Mouse (Mus musculus): Measurements from ENCODE around the gene Smyd3. TPM values are rescaled to one million over a fixed set of nuclear protein-coding genes. Genes with fewer than 3 reads are reported as not detected.

Gene Smyd3
- polyA plus RNA-seq, 1 experiment from 2014 or later = 18.8 TPM

GRCm38 (mm10) chr1:179476461-179477156, 41.2 kb downstream of the Smyd3 start:
- 0 out of 2 replicates have a peak, but pooled peaks cover 11% of the 10 kb centered on the region for H3K9me3 ChIP-seq
- no peaks in the 10 kb centered on the region for H3K36me3 ChIP-seq
- 62% methylated on average over 6 of the region's 6 CpGs for WGBS
- peaks cover 15% of the 10 kb centered on the region for H3K4me1 ChIP-seq
- H3K9ac ChIP-seq = no peak overlapping the region
- no peak overlapping the region for H3K4me3 ChIP-seq
- H3K27me3 ChIP-seq (replicated peaks) = peaks cover 7% of the 10 kb centered on the region; the same call in 1 of the 2 replicates
- H3K27ac ChIP-seq = no peak overlapping the region
- H3K4me2 ChIP-seq (replicated peaks) = no peak overlapping the region
- ATAC-seq (ENCODE audit: low FRiP score, low read depth) = peak; percentile 52; the same call in 1 of the 2 replicates

- no peak for ATAC-seq (ENCODE audit: low FRiP score, low read depth)
- Histone ChIP-seq H3K27me3 (replicated peaks) (peaks cover 7% of the 10 kb centered on the region; the same call in 1 of the 2 replicates), H3K27ac (no peak overlapping the region), H3K9me3 (0 out of 2 replicates have a peak, but pooled peaks cover 11% of the 10 kb centered on the region), H3K9ac (no peak overlapping the region), H3K4me3 (no peak overlapping the region), H3K36me3 (no peaks in the 10 kb centered on the region), H3K4me1 (no peaks in the 10 kb centered on the region), H3K4me2 (replicated peaks) (no peak overlapping the region)
- 78% methylated on average over 8 of the region's 8 CpGs for WGBS
Measured at GRCm38 (mm10) chr1:179474776-179475175, 43.1 kb downstream of the Smyd3 start.

DNA sequence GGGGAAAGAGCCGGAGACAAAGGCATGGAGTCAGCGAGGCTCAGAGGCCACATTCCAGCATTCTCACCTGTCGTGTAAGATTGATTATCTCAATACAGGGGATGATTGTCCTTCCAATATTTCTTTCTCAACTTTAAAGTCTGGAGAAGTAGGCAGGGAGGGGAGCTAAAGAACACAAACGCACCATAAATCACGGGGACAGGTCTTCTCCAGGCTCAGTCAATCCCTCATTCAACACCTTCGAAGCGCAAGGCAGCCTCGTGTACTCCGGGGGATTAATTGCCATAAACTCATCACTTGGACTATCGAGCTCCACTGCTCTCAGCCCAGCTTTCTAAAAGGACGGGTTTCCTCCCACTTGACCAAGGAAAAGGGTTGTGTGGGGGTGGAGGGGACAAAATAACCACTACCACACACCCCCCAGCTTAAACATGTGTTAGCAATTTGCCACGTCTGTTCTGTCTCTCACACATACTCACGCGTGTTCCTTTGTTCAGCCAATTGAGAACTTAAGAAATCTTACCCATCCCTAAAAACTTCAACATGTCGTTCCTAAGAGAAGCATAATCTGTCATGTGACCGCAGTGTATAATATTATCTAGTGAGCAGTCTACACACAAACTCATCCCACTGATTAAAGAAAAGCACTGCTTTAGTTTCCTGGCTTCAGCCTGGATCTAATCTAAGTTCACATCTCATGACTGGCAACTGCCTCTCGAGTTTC, 43.8 kb downstream of the Smyd3 start:
- Histone ChIP-seq H3K27me3 (replicated peaks) (peaks cover 7% of the 10 kb centered on the region; the same call in 1 of the 2 replicates), H3K4me1 (no peaks in the 10 kb centered on the region), H3K9me3 (0 out of 2 replicates have a peak, but pooled peaks cover 11% of the 10 kb centered on the region), H3K27ac (no peak overlapping the region), H3K9ac (no peak overlapping the region), H3K36me3 (no peaks in the 10 kb centered on the region), H3K4me2 (replicated peaks) (no peak overlapping the region), H3K4me3 (no peak overlapping the region)
- WGBS = 54% methylated on average over 17 of the region's 17 CpGs
- ATAC-seq (ENCODE audit: low FRiP score, low read depth) = no peak

- H3K4me1 ChIP-seq = no peaks in the 10 kb centered on the region
- no peak for ATAC-seq (ENCODE audit: low FRiP score, low read depth)
Measured at GRCm38 (mm10) chr1:179467970-179468369, 49.9 kb downstream of the Smyd3 start.

GRCm38 (mm10) chr1:179462376-179462775, 55.5 kb downstream of the Smyd3 start:
- Histone ChIP-seq H3K4me3 (no peak overlapping the region), H3K9me3 (no peaks in the 10 kb centered on the region), H3K27me3 (replicated peaks) (no peaks in the 10 kb centered on the region), H3K27ac (no peak overlapping the region), H3K36me3 (no peaks in the 10 kb centered on the region), H3K4me1 (peaks cover 3% of the 10 kb centered on the region; the same call in 1 of the 2 replicates), H3K9ac (no peak overlapping the region), H3K4me2 (replicated peaks) (no peak overlapping the region)
- ATAC-seq (ENCODE audit: low FRiP score, low read depth) = no peak
- 86% methylated on average over 5 of the region's 5 CpGs for WGBS

More at GRCm38 (mm10) chr1:179467970-179468369, 49.9 kb downstream of the Smyd3 start:
- no peaks in the 10 kb centered on the region for H3K36me3 ChIP-seq
- 81% methylated on average over 8 of the region's 8 CpGs for WGBS
- H3K27ac ChIP-seq = no peak overlapping the region
- H3K4me3 ChIP-seq = no peak overlapping the region
- H3K4me2 ChIP-seq (replicated peaks) = no peak overlapping the region
- H3K9me3 ChIP-seq = 0 out of 2 replicates have a peak, but pooled peaks cover 10% of the 10 kb centered on the region
- H3K9ac ChIP-seq = no peak overlapping the region
- no peaks in the 10 kb centered on the region for H3K27me3 ChIP-seq (replicated peaks)

DNA sequence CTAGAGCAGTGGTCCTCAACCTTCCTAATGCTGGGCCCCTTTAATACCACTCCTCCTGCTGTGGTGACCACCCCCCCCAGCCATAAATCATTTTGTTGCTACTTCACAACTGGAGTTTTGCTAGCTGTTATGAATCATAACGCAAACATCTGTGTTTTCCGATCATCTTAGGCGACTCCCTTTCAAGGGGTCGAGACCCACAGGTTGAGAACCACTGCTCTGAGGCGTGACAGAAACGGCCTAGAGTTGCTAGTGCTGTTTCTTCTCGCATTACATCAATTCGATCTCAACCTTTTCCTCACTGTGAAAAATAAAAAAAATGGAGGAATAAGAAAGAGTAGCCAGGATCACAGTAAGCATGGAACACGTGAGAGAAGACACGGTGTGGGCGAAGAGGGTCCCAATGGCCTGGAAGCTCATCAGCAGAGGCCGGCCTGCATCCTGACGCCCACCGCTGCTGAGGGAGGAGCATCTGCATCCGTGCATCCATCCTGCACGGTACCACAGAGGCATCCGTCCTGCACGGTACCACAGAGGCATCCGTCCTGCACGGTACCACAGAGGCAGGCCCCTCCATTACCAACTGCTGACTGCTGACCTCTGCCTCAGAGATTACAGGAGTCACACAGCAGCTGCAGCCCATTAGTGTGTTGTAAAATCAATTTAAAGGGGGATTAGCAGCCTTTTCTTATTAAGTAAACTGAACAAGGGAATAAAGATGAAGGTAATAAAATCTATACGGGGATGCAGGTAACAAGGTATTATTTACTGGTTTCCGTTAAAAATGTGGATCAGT, 56.6 kb downstream of the Smyd3 start:
- no peaks in the 10 kb centered on the region for H3K9me3 ChIP-seq
- H3K4me3 ChIP-seq = no peak overlapping the region
- WGBS = 72% methylated on average over 22 of the region's 22 CpGs
- H3K27me3 ChIP-seq (replicated peaks) = no peaks in the 10 kb centered on the region
- H3K4me1 ChIP-seq = peaks cover 3% of the 10 kb centered on the region; the same call in 1 of the 2 replicates
- H3K4me2 ChIP-seq (replicated peaks) = no peak overlapping the region
- no peak for ATAC-seq (ENCODE audit: low FRiP score, low read depth)
- H3K9ac ChIP-seq = no peak overlapping the region
- no peaks in the 10 kb centered on the region for H3K36me3 ChIP-seq
- no peak overlapping the region for H3K27ac ChIP-seq

- H3K4me2 ChIP-seq (replicated peaks) = no peak overlapping the region
- no peaks in the 10 kb centered on the region for H3K9me3 ChIP-seq
- peaks cover 3% of the 10 kb centered on the region; the same call in 1 of the 2 replicates for H3K4me1 ChIP-seq
- H3K27ac ChIP-seq = no peak overlapping the region
- no peaks in the 10 kb centered on the region for H3K36me3 ChIP-seq
- no peak overlapping the region for H3K9ac ChIP-seq
- WGBS = 69% methylated on average over 10 of the region's 10 CpGs
- no peaks in the 10 kb centered on the region for H3K27me3 ChIP-seq (replicated peaks)
- H3K4me3 ChIP-seq = no peak overlapping the region
- ATAC-seq (ENCODE audit: low FRiP score, low read depth) = no peak
Measured at GRCm38 (mm10) chr1:179458987-179459368, 58.9 kb downstream of the Smyd3 start.

DNA sequence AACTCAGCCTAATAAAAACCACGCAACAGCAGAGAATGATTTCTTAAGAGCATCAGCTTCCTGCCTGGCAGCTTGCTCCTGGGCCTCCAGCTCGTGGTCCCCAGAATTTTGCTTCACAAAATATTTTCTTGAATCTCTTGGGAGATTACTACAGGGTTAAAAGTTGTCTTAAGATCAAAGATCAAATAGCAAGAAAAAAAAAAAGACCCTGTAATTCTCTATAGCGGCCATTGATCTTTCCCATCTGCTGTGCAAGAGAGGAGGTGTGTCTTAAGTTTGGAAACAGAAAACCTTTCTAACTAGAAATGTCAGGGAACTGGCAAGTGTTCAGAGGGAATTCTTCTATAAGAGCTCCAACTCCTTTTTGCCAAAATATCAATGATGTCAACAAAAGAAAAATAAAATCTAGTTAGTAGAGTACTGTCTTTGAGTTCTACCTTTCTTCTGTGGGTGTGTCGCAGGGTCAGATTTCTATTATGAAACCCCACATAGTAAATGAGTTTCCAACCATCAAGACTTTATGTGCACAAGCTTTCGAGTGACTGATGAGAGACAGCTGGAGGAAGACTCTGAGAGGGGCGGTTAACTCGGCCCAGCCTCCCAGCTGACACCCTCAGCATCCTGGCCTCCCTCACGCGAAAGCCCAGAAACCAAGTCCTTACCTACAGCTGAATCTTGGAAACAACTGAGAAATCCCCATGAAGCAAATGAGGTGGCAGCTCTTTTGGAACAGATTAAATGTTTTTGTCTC, 59.4 kb downstream of the Smyd3 start:
- H3K4me3 ChIP-seq = no peak overlapping the region
- H3K4me1 ChIP-seq = peaks cover 3% of the 10 kb centered on the region; the same call in 1 of the 2 replicates
- no peak overlapping the region for H3K27ac ChIP-seq
- H3K9me3 ChIP-seq = no peaks in the 10 kb centered on the region
- no peak overlapping the region for H3K9ac ChIP-seq
- ATAC-seq (ENCODE audit: low FRiP score, low read depth) = no peak
- H3K36me3 ChIP-seq = no peaks in the 10 kb centered on the region
- WGBS = 51% methylated on average over 9 of the region's 9 CpGs
- no peak overlapping the region for H3K4me2 ChIP-seq (replicated peaks)
- no peaks in the 10 kb centered on the region for H3K27me3 ChIP-seq (replicated peaks)

- no peaks in the 10 kb centered on the region for H3K9me3 ChIP-seq
- no peaks in the 10 kb centered on the region for H3K36me3 ChIP-seq
- no peak overlapping the region for H3K4me3 ChIP-seq
- H3K27me3 ChIP-seq (replicated peaks) = no peaks in the 10 kb centered on the region
- H3K4me1 ChIP-seq = peaks cover 3% of the 10 kb centered on the region; the same call in 1 of the 2 replicates
- 85% methylated on average over 6 of the region's 6 CpGs for WGBS
- no peak overlapping the region for H3K9ac ChIP-seq
- H3K4me2 ChIP-seq (replicated peaks) = no peak overlapping the region
- H3K27ac ChIP-seq = no peak overlapping the region
- ATAC-seq (ENCODE audit: low FRiP score, low read depth) = no peak
Measured at GRCm38 (mm10) chr1:179454600-179454999, 63.2 kb downstream of the Smyd3 start.

GRCm38 (mm10) chr1:179451211-179451610, 66.6 kb downstream of the Smyd3 start:
- no peak for ATAC-seq (ENCODE audit: low FRiP score, low read depth)
- H3K27ac ChIP-seq = no peak overlapping the region
- H3K9ac ChIP-seq = no peak overlapping the region
- no peak overlapping the region for H3K4me3 ChIP-seq
- no peak overlapping the region for H3K4me2 ChIP-seq (replicated peaks)
- no peaks in the 10 kb centered on the region for H3K27me3 ChIP-seq (replicated peaks)
- 91% methylated on average over 2 of the region's 2 CpGs for WGBS
- no peaks in the 10 kb centered on the region for H3K36me3 ChIP-seq
- H3K9me3 ChIP-seq = no peaks in the 10 kb centered on the region
- peaks cover 9% of the 10 kb centered on the region for H3K4me1 ChIP-seq

DNA sequence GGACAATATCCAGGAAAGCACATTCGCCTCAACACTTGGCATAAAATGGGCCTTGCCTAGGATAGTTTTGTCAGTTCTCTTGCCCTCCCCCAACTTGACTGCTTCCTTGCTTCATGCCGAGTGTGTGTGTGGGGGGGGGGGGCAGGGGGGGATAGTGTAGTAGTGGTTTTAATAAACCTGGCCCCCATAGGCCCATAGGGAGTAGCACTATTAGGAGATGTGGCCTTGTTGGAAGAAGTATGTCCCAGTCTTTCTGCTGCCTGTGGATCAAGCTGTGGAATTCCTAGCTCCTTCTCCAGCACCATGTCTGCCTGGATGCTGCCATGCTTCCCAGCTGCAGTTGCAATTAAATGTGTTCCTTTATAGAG, 71.0 kb downstream of the Smyd3 start:
- 33% methylated on average over 2 of the region's 2 CpGs for WGBS
- Histone ChIP-seq H3K4me2 (replicated peaks) (peak overlapping the region; percentile 19; the same call in 1 of the 2 replicates), H3K27me3 (replicated peaks) (no peaks in the 10 kb centered on the region; the same call in 1 of the 2 replicates), H3K9ac (no peak overlapping the region), H3K36me3 (no peaks in the 10 kb centered on the region), H3K4me1 (peaks cover 16% of the 10 kb centered on the region), H3K27ac (0 out of 2 replicates have a peak overlapping the region, but pooled peaks have one; percentile 23), H3K4me3 (no peak overlapping the region), H3K9me3 (no peaks in the 10 kb centered on the region)
- ATAC-seq (ENCODE audit: low FRiP score, low read depth) = peak; percentile 18; the same call in 1 of the 2 replicates
